In genomic region chr5:31668325-31668968, GRCm38 (mm10) we compare ENCODE assay signal across 21 mouse cellular contexts. TPM values are rescaled to one million over a fixed set of nuclear protein-coding genes. Genes with fewer than 3 reads are reported as not detected.
DNase-seq lines count a peak whose midpoint lies in the region; ATAC-seq lines count a peak whose summit lies in the region.
"Had no signal": no experiment of that assay in that cellular context is flagged by ENCODE, and none has a peak within 500 bp of the region (broad histone marks: within the 10 kb centered on the region; RNA-seq: fewer than 3 reads in every experiment).

No protein-coding gene starts in this region.

- H3K4me1 ChIP-seq in forebrain, embryonic 16.5 days (replicated peaks; ENCODE audit: control insufficient read depth, insufficient read depth, low read length): peaks cover 8% of the 10 kb centered on the region
- no peaks in the 10 kb centered on the region for H3K4me1 ChIP-seq in forebrain, embryonic 10.5 days
- H3K4me1 ChIP-seq in kidney, embryonic 14.5 days (ENCODE audit: control insufficient read depth, insufficient read depth, low read length): no peaks in the 10 kb centered on the region
- H3K4me1 ChIP-seq: embryonic facial prominence, embryonic 12.5 days; forebrain, embryonic 12.5 days had no signal

- H3K4me3 ChIP-seq in forebrain, embryonic 16.5 days (replicated peaks; ENCODE audit: low read length): no peak overlapping the region
- no peak overlapping the region for H3K4me3 ChIP-seq in forebrain, embryonic 10.5 days
- H3K4me3 ChIP-seq in kidney, embryonic 14.5 days (ENCODE audit: low read length): no peak overlapping the region
- H3K4me3 ChIP-seq: embryonic facial prominence, embryonic 12.5 days; forebrain, embryonic 12.5 days; heart, embryonic 10.5 days had no signal

- H3K9ac ChIP-seq in forebrain, embryonic 16.5 days (replicated peaks; ENCODE audit: low read depth, low read length): no peak overlapping the region
- H3K9ac ChIP-seq in kidney, embryonic 14.5 days (ENCODE audit: low read depth, low read length): no peak overlapping the region
- H3K9ac ChIP-seq: embryonic facial prominence, embryonic 12.5 days; forebrain, embryonic 12.5 days; hindbrain, embryonic 14.5 days had no signal

- no peaks in the 10 kb centered on the region for H3K27me3 ChIP-seq in forebrain, embryonic 16.5 days (replicated peaks; ENCODE audit: control insufficient read depth, insufficient read depth, low read length)
- no peaks in the 10 kb centered on the region for H3K27me3 ChIP-seq in forebrain, embryonic 10.5 days (ENCODE audit: poor library complexity, severe bottlenecking)
- no peaks in the 10 kb centered on the region for H3K27me3 ChIP-seq in kidney, embryonic 14.5 days (ENCODE audit: control insufficient read depth, insufficient read depth, low read length)
- H3K27me3 ChIP-seq: CH12.LX; embryonic facial prominence, embryonic 12.5 days; forebrain, embryonic 12.5 days; Patski had no signal

- DNase-seq in forebrain, embryonic 10.5 days (ENCODE audit: extremely low spot score, low spot score): no peak
- DNase-seq in kidney, postnatal 10 days: no peak
- peak; percentile 2 to 20 for DNase-seq in kidney, postnatal 36 days
- no peak for DNase-seq in kidney, postnatal 14 days
- peak; percentile 17 to 39 for DNase-seq in kidney, postnatal 4 days
- DNase-seq in lung, postnatal 25 days (ENCODE audit: low spot score): no peak
- DNase-seq: adrenal gland, adult 8-10 months; adrenal gland, postnatal 36 days; cerebellum, adult 2 months; cerebellum, postnatal 10 days; gastrocnemius, postnatal 36 days; heart, adult 18-20 months; heart, postnatal 14 days had no signal

- no peak for ATAC-seq in forebrain, embryonic 16.5 days
- peak; percentile 71 for ATAC-seq in kidney, embryonic 14.5 days (ENCODE audit: low FRiP score, low TSS enrichment)
- ATAC-seq: Patski had no signal

- H3K27ac ChIP-seq in forebrain, embryonic 16.5 days (ENCODE audit: low read length): peak overlapping the region; percentile 54
- H3K27ac ChIP-seq in forebrain, embryonic 10.5 days: no peak overlapping the region
- no peak overlapping the region for H3K27ac ChIP-seq in kidney, embryonic 14.5 days (ENCODE audit: low read depth, low read length)
- H3K27ac ChIP-seq: embryonic facial prominence, embryonic 12.5 days; forebrain, embryonic 12.5 days; heart, embryonic 10.5 days; hindbrain, embryonic 14.5 days had no signal

- 79% methylated on average over 13 of the region's 13 CpGs for whole genome bisulfite sequencing in forebrain, embryonic 16.5 days
- WGBS in forebrain, embryonic 10.5 days: 88% methylated on average over 13 of the region's 13 CpGs
- WGBS in kidney, embryonic 14.5 days: 57% methylated on average over 13 of the region's 13 CpGs

- H3K36me3 ChIP-seq in forebrain, embryonic 16.5 days (ENCODE audit: control insufficient read depth, insufficient read depth): no peaks in the 10 kb centered on the region
- H3K36me3 ChIP-seq in forebrain, embryonic 10.5 days (replicated peaks): no peaks in the 10 kb centered on the region
- no peaks in the 10 kb centered on the region for H3K36me3 ChIP-seq in kidney, embryonic 14.5 days (ENCODE audit: control insufficient read depth, insufficient read depth, low read length)
- H3K36me3 ChIP-seq: embryonic facial prominence, embryonic 12.5 days; forebrain, embryonic 12.5 days; heart, embryonic 10.5 days had no signal

- no peak overlapping the region for H3K4me2 ChIP-seq in forebrain, embryonic 16.5 days (ENCODE audit: low read length)
- peak overlapping the region; percentile 17; the same call in 1 of the 2 replicates for H3K4me2 ChIP-seq in kidney, embryonic 14.5 days (replicated peaks; ENCODE audit: low read depth, low read length)
- H3K4me2 ChIP-seq: embryonic facial prominence, embryonic 12.5 days; forebrain, embryonic 12.5 days; hindbrain, embryonic 14.5 days had no signal

- no peaks in the 10 kb centered on the region for H3K9me3 ChIP-seq in forebrain, embryonic 16.5 days (ENCODE audit: control insufficient read depth, low read length)
- no peaks in the 10 kb centered on the region for H3K9me3 ChIP-seq in forebrain, embryonic 10.5 days
- H3K9me3 ChIP-seq in kidney, embryonic 14.5 days (ENCODE audit: control insufficient read depth, low read length): no peaks in the 10 kb centered on the region
- H3K9me3 ChIP-seq: embryonic facial prominence, embryonic 12.5 days; forebrain, embryonic 12.5 days; heart, embryonic 10.5 days had no signal

RNA-seq across cellular contexts. Expression of gene Rbks, which starts 29.0 kb away (rescaled TPM):
- polyA plus RNA-seq in forebrain, embryonic 16.5 days (2015; fragmentation: Nextera tagmentation; extraction: Ambion mirVana): 2.3 and 2.7 TPM in 2 replicates
- polyA plus RNA-seq in forebrain, embryonic 10.5 days (2016; fragmentation: Nextera tagmentation; extraction: Ambion mirVana): 5.2 and 5.7 TPM in 2 replicates
- polyA plus RNA-seq in kidney, embryonic 14.5 days (2014; fragmentation: Nextera tagmentation; extraction: Ambion mirVana): 3.1 and 3.2 TPM in 2 replicates

RNA-seq across cellular contexts. Expression of gene Babam2, which starts 29.0 kb away (rescaled TPM):
- 53.1 and 53.5 TPM in 2 replicates for polyA plus RNA-seq in forebrain, embryonic 16.5 days (2015; fragmentation: Nextera tagmentation; extraction: Ambion mirVana)
- 51.7 and 53.4 TPM in 2 replicates for polyA plus RNA-seq in forebrain, embryonic 10.5 days (2016; fragmentation: Nextera tagmentation; extraction: Ambion mirVana)
- polyA plus RNA-seq in kidney, embryonic 14.5 days (2014; fragmentation: Nextera tagmentation; extraction: Ambion mirVana): 60.6 and 68.5 TPM in 2 replicates

Comparison
In these comparisons a context has a peak if more than half of its experiments do, and no peak if none do; other contexts are left out.
1. DNase-seq: peak in kidney, postnatal 36 days (2 of 2) and kidney, postnatal 4 days (2 of 2); none in forebrain, embryonic 10.5 days (single experiment), kidney, postnatal 10 days (single experiment), kidney, postnatal 14 days (single experiment) and lung, postnatal 25 days (single experiment).